Mouse (Mus musculus) embryo, embryonic 11 days (tissue): ENCODE results near the gene Zgrf1.

ENCODE experiments used
- DNase-seq: peaks from one replicate; pipeline ENCODE4 v3.0.0-alpha.2; 2015

The Zgrf1 gene

GRCm38 (mm10) chr3:127640762-127641700, 87.7 kb downstream of the Zgrf1 start:
- peak; percentile 50 for DNase-seq

- peak; percentile 28 for DNase-seq
Measured at GRCm38 (mm10) chr3:127642211-127642610, 88.9 kb downstream of the Zgrf1 start.

DNA sequence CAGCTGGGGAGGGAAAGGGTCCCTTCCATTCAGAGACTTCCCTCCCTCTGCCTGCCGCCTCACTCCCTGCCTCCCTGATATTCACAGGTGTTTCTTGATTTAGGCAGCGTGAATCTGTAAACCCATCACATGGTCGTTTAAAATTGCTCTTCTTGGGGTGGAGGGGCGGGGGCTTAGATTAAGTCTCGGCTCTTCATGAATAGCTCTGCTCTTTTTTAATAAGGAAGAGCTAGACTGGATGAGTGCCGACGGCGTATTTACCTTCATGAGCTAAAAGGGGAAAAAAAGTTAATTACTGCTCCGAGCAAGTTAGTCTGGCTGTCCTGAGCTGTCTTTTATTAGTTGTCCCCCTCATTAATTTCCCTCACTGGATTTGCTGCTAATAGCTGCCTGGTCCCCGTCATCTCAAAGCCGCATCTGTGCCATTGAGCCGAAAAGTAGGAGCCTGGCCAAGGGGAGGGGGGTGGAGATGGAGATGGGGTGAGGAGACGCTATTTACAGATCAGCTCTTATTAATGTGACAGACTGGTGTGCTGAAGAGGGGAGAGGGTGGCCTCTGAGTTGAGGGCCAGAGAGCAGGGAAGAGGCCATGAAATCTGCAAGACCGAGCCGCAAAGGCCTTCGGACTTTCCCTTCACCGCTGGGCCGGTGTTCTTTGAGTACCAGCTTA, 93.0 kb downstream of the Zgrf1 start:
- peak; percentile 25 for DNase-seq

GRCm38 (mm10) chr3:127651742-127652653, 98.7 kb downstream of the Zgrf1 start:
- no peak for DNase-seq

DNA sequence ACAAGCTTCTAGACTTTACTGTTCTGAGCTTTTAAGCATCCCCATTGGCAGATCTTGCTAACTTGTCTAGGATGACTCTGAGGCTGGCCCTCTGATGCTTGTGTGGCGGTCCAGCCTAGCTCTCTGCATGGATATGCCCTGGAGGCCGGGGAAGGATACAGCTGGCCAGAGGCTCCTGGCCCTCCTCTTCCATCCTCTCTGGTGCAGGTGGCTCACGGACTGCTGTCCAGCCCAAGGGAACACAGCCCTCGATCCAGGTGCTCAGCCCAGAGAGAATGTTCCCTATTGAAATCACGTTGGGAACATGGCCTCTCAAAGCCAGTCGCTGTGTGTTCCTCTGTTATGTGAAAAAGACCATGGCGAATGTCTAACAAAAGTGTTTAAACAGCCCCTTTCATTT, 107.4 kb downstream of the Zgrf1 start:
- DNase-seq: no peak

DNA sequence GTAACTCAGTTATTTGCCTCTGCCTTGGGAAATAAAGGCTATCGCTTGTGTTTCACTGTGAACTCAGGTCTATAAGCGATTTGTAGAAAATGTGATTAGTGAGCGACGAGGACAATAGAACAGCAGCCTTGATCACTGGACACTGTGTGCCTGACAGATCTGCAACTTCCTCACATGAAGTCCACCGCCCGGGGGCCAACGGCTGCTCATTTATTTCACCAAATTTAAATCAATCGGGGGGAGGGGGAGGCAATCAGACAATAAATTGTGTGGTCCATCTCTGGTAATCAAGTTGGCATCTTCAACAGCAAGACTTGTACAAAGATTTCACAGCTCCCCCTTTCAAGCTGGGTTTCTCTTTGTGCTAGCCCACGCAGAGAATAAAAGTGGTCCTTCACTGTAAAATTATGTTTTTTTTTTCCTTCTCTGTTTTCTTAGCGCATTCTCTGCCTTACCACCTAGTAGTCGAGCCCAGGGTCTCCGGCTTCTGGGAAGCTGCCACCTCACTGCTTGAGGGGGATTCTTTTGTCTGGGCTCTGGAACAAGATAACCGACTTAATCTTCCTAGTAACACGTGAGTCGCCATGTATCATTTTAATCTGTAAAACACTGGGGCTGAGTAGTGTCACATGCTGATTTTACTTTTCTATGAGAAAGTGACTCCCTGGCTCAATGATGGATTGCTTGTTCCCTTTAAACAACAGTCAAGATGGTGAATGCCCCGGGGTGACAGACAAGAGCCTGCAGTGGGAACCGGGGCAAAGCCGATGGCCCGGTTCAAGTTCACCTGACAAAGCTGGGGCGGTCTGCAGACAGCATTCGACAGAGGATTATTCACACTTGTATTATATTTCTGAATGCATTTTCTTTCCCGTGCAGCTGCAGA, 108.6 kb downstream of the Zgrf1 start:
- peak; percentile 49 for DNase-seq
